Mouse (Mus musculus): ENCODE results near the gene Cdk6. TPM values are rescaled to one million over a fixed set of nuclear protein-coding genes. Genes with fewer than 3 reads are reported as not detected.
"Not testable (repeated sequence)": the region's sequence is repeated elsewhere in the genome, so short reads cannot be mapped to it uniquely, and the experiment has no call there.

The Cdk6 gene
- total and polyA plus RNA-seq, 3 experiments: 4.0 to 10.6 (median 8.1) TPM

- Histone ChIP-seq H3K27me3 (ENCODE audit: control insufficient read depth, insufficient read depth, low read length) (no peaks in the 10 kb centered on the region), H3K4me3 (no peak overlapping the region), H3K9ac (ENCODE audit: low read depth, low read length) (no peak overlapping the region), H3K4me1 (ENCODE audit: control insufficient read depth, insufficient read depth, low read length) (no peaks in the 10 kb centered on the region), H3K79me2 (replicated peaks; ENCODE audit: control insufficient read depth, insufficient read depth, low read length) (no peaks in the 10 kb centered on the region), H3K27ac (no peak overlapping the region), H3K36me3 (ENCODE audit: control insufficient read depth, insufficient read depth, low read length) (no peaks in the 10 kb centered on the region)
- DNase-seq: no peak
- intact Hi-C loops (cut with DNase I): no loop called here
- 81% methylated on average over 10 of the region's 10 CpGs for WGBS
- TF ChIP-seq EP300 (IDR thresholded peaks at IDR 0.05; ENCODE audit: insufficient read depth, low read depth, low read length): no peak
- TF ChIP-seq CTCF (IDR thresholded peaks at IDR 0.05): no peak
- TF ChIP-seq POLR2A (IDR thresholded peaks at IDR 0.05; ENCODE audit: insufficient read depth, low read depth, low read length): no peak
Measured at GRCm38 (mm10) chr5:3529585-3530189, 188.4 kb downstream of the Cdk6 start.

GRCm38 (mm10) chr5:3532048-3532447, 190.8 kb downstream of the Cdk6 start:
- H3K4me3 ChIP-seq; H3K27ac ChIP-seq; DNase-seq; H3K79me2 ChIP-seq (replicated peaks; ENCODE audit: control insufficient read depth, insufficient read depth, low read length); H3K27me3 ChIP-seq (ENCODE audit: control insufficient read depth, insufficient read depth, low read length); H3K4me1 ChIP-seq (ENCODE audit: control insufficient read depth, insufficient read depth, low read length); intact Hi-C loops (cut with DNase I); H3K9ac ChIP-seq (ENCODE audit: low read depth, low read length); H3K36me3 ChIP-seq (ENCODE audit: control insufficient read depth, insufficient read depth, low read length): not testable (repeated sequence)

- H3K79me2 ChIP-seq (replicated peaks; ENCODE audit: control insufficient read depth, insufficient read depth, low read length): no peaks in the 10 kb centered on the region
- H3K4me3 ChIP-seq: no peak overlapping the region
- no peaks in the 10 kb centered on the region for H3K27me3 ChIP-seq (ENCODE audit: control insufficient read depth, insufficient read depth, low read length)
- TF ChIP-seq POLR2A (IDR thresholded peaks at IDR 0.05; ENCODE audit: insufficient read depth, low read depth, low read length) (no peak), EP300 (IDR thresholded peaks at IDR 0.05; ENCODE audit: insufficient read depth, low read depth, low read length) (no peak), CTCF (IDR thresholded peaks at IDR 0.05) (no peak)
- intact Hi-C loops (cut with DNase I): no loop called here
- no peak overlapping the region for H3K9ac ChIP-seq (ENCODE audit: low read depth, low read length)
- no peak for DNase-seq
- 70% methylated on average over 3 of the region's 3 CpGs for WGBS
- no peak overlapping the region for H3K27ac ChIP-seq
- H3K36me3 ChIP-seq (ENCODE audit: control insufficient read depth, insufficient read depth, low read length): no peaks in the 10 kb centered on the region
- H3K4me1 ChIP-seq (ENCODE audit: control insufficient read depth, insufficient read depth, low read length): no peaks in the 10 kb centered on the region
Measured at GRCm38 (mm10) chr5:3536592-3537212, 195.4 kb downstream of the Cdk6 start.

- no peak overlapping the region for H3K27ac ChIP-seq
- H3K9ac ChIP-seq (ENCODE audit: low read depth, low read length): no peak overlapping the region
- DNase-seq: no peak
- 36% methylated on average over 11 of the region's 11 CpGs for WGBS
- H3K36me3 ChIP-seq (ENCODE audit: control insufficient read depth, insufficient read depth, low read length): no peaks in the 10 kb centered on the region
- TF ChIP-seq EP300 (IDR thresholded peaks at IDR 0.05; ENCODE audit: insufficient read depth, low read depth, low read length): no peak
- no peak for TF ChIP-seq POLR2A (IDR thresholded peaks at IDR 0.05; ENCODE audit: insufficient read depth, low read depth, low read length)
- TF ChIP-seq CTCF (IDR thresholded peaks at IDR 0.05): no peak
- no peak overlapping the region for H3K4me3 ChIP-seq
- intact Hi-C loops (cut with DNase I): no loop called here
- H3K27me3 ChIP-seq (ENCODE audit: control insufficient read depth, insufficient read depth, low read length): no peaks in the 10 kb centered on the region
- H3K79me2 ChIP-seq (replicated peaks; ENCODE audit: control insufficient read depth, insufficient read depth, low read length): peaks cover under 1% of the 10 kb centered on the region; the same call in 1 of the 2 replicates
- peaks cover 2% of the 10 kb centered on the region; the same call in 1 of the 2 replicates for H3K4me1 ChIP-seq (ENCODE audit: control insufficient read depth, insufficient read depth, low read length)
Measured at GRCm38 (mm10) chr5:3538505-3539472, 197.5 kb downstream of the Cdk6 start.

- DNase-seq: no peak
- no peak overlapping the region for H3K27ac ChIP-seq
- H3K36me3 ChIP-seq (ENCODE audit: control insufficient read depth, insufficient read depth, low read length): peaks cover 8% of the 10 kb centered on the region
- H3K27me3 ChIP-seq (ENCODE audit: control insufficient read depth, insufficient read depth, low read length): no peaks in the 10 kb centered on the region
- intact Hi-C loops (cut with DNase I): loop anchor here (2.0 kb wide), 1 partner anchor 55 kb away; the partner anchor contains the start of genes Pex1 and Rbm48
- no peak overlapping the region for H3K9ac ChIP-seq (ENCODE audit: low read depth, low read length)
- TF ChIP-seq POLR2A (IDR thresholded peaks at IDR 0.05; ENCODE audit: insufficient read depth, low read depth, low read length): no peak
- TF ChIP-seq EP300 (IDR thresholded peaks at IDR 0.05; ENCODE audit: insufficient read depth, low read depth, low read length): no peak
- TF ChIP-seq CTCF (IDR thresholded peaks at IDR 0.05): no peak
- peaks cover 10% of the 10 kb centered on the region for H3K4me1 ChIP-seq (ENCODE audit: control insufficient read depth, insufficient read depth, low read length)
- 80% methylated on average over 6 of the region's 6 CpGs for WGBS
- peaks cover 9% of the 10 kb centered on the region for H3K79me2 ChIP-seq (replicated peaks; ENCODE audit: control insufficient read depth, insufficient read depth, low read length)
- no peak overlapping the region for H3K4me3 ChIP-seq
Measured at GRCm38 (mm10) chr5:3541871-3542270, 200.6 kb downstream of the Cdk6 start.

Measured in heart, adult 2 months (tissue).